Mouse (Mus musculus) thymus, adult 2 months (tissue): ENCODE results near the gene Ccdc163.

Source experiments
- CTCF ChIP-seq: fragments of 200-500 bp; IDR thresholded peaks from 2 replicates; pipeline ENCODE4 v1.5.1; 2012; ENCODE audit warnings: mild to moderate bottlenecking, control low read depth, low read length, moderate library complexity, borderline replicate concordance; ENCODE audit not compliant: control insufficient read depth, poor library complexity, insufficient read depth; ENCODE audit errors: extremely low read depth
- POLR2A ChIP-seq: fragments of 200-500 bp; IDR thresholded peaks from 2 replicates; pipeline ENCODE4 v1.6.1; 2012; ENCODE audit warnings: mild to moderate bottlenecking, low read length, control low read depth, moderate library complexity; ENCODE audit not compliant: control insufficient read depth, poor library complexity, insufficient read depth; ENCODE audit errors: extremely low read depth

DNA sequence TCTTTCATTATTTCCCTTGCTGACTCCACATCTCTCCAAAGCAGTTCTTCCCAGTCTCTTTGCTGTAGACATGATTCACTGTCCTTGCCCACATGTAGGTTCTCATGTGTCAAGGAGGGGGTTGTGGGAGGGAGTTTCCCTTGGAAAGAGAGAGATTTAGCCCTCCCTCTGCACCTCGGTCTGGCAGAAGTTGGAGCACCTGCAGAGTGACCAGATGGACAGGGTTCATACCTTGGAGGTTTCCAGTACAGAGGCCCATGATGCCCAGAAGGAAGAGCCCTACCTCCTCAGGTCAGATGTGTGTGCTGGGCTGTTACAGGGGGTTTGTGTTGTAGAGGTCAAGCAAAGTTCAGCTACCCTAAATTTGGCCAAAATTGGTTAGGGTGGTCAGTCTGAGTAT, 4.2 kb downstream of the Ccdc163 start:
- no peak for TF ChIP-seq CTCF
- TF ChIP-seq POLR2A: no peak
